Mouse (Mus musculus) cerebellum, adult 2 months (tissue): ENCODE measurements around the gene Cmss1. TPM values are rescaled to one million over a fixed set of nuclear protein-coding genes. Genes with fewer than 3 reads are reported as not detected.

Source experiments
- DNase-seq, 2 experiments: peaks; one replicate each; pipeline ENCODE4 v3.0.0; 2021
- H3K27ac ChIP-seq: fragments of 200-500 bp; 2 replicates; pipeline ENCODE4 v1.5.1; 2012; ENCODE audit warnings: low read length, control low read depth, inconsistent platforms; ENCODE audit not compliant: insufficient read depth
- H3K27me3 ChIP-seq: fragments of 200-500 bp; 2 replicates; pipeline ENCODE4 v1.6.1; 2012; ENCODE audit warnings: inconsistent platforms, mild to moderate bottlenecking, low read length, moderate library complexity; ENCODE audit not compliant: control insufficient read depth, insufficient read depth
- H3K4me1 ChIP-seq: fragments of 200-500 bp; 2 replicates; pipeline ENCODE4 v1.6.1; 2011; ENCODE audit warnings: low read length; ENCODE audit not compliant: control insufficient read depth, insufficient read depth
- H3K4me3 ChIP-seq: fragments of 200-500 bp; replicated peaks from 2 replicates; pipeline ENCODE3; 2011; ENCODE audit warnings: mild to moderate bottlenecking, low read depth, low read length, control low read depth; ENCODE audit not compliant: insufficient read depth
- CTCF ChIP-seq: fragments of 200-500 bp; IDR thresholded peaks from 2 replicates; pipeline ENCODE4 v1.5.1; 2011; ENCODE audit warnings: low read depth, mild to moderate bottlenecking, control low read depth, low read length, moderate library complexity, borderline replicate concordance; ENCODE audit not compliant: insufficient read depth
- POLR2A ChIP-seq: fragments of 200-500 bp; IDR thresholded peaks from 2 replicates; pipeline ENCODE4 v1.6.1; 2011; ENCODE audit warnings: low read length, control low read depth, borderline replicate concordance; ENCODE audit not compliant: insufficient read depth
- WGBS: fragments of 180-500 bp; shearing (Covaris S2); methylation state at CpG from one replicate; pipeline ENCODE4 v1.1.7; 2018; 5-methylcytosine and 5-hydroxymethylcytosine counted together
- polyA plus RNA-seq: library from polyadenylated mRNA; depleted of rRNA; stranded (reverse); fragments of >200 nt; gene quantifications from 2 replicates; pipeline ENCODE4 v1.2.3, GENCODE M21; 2012

Gene Cmss1
- polyA plus RNA-seq, 1 experiment, result 9.3 TPM

GRCm38 (mm10) chr16:57349689-57350088, 257.0 kb downstream of the Cmss1 start:
- 51% methylated on average over 3 of the region's 3 CpGs for WGBS
- no peak overlapping the region for H3K4me3 ChIP-seq
- no peaks in the 10 kb centered on the region for H3K27me3 ChIP-seq
- no peak for DNase-seq
- peaks cover 5% of the 10 kb centered on the region; the same call in 1 of the 2 replicates for H3K4me1 ChIP-seq
- no peak overlapping the region for H3K27ac ChIP-seq
- no peak for TF ChIP-seq CTCF

- peak in 1 of 2 experiments; percentile 44 for DNase-seq
- no peaks in the 10 kb centered on the region for H3K27me3 ChIP-seq
- WGBS, result 7% methylated on average over 3 of the region's 3 CpGs
- H3K4me3 ChIP-seq, result no peak overlapping the region
- H3K4me1 ChIP-seq, result peaks cover 5% of the 10 kb centered on the region; the same call in 1 of the 2 replicates
- no peak for TF ChIP-seq POLR2A
- no peak for TF ChIP-seq CTCF
- no peak overlapping the region for H3K27ac ChIP-seq
Observed at GRCm38 (mm10) chr16:57349039-57349438, 257.6 kb downstream of the Cmss1 start.

GRCm38 (mm10) chr16:57346258-57346657, 260.4 kb downstream of the Cmss1 start:
- H3K4me3 ChIP-seq, result no peak overlapping the region
- no peak overlapping the region for H3K27ac ChIP-seq
- DNase-seq, result no peak
- 42% methylated on average over 3 of the region's 3 CpGs for WGBS
- no peaks in the 10 kb centered on the region for H3K27me3 ChIP-seq
- peaks cover 5% of the 10 kb centered on the region; the same call in 1 of the 2 replicates for H3K4me1 ChIP-seq
- no peak for TF ChIP-seq POLR2A
- no peak for TF ChIP-seq CTCF

- 8% methylated on average over 5 of the region's 5 CpGs for WGBS
- no peak for TF ChIP-seq POLR2A
- TF ChIP-seq CTCF, result no peak
- no peaks in the 10 kb centered on the region for H3K4me1 ChIP-seq
Observed at GRCm38 (mm10) chr16:57340613-57340898, 266.1 kb downstream of the Cmss1 start.

GRCm38 (mm10) chr16:57339765-57340612, 266.7 kb downstream of the Cmss1 start:
- WGBS, result 58% methylated on average over 8 of the region's 8 CpGs
- TF ChIP-seq CTCF (no peak), POLR2A (no peak)
- no peaks in the 10 kb centered on the region for H3K27me3 ChIP-seq
- H3K4me1 ChIP-seq, result no peaks in the 10 kb centered on the region
- H3K4me3 ChIP-seq, result no peak overlapping the region
- no peak for DNase-seq
- no peak overlapping the region for H3K27ac ChIP-seq

More at GRCm38 (mm10) chr16:57340613-57340898, 266.1 kb downstream of the Cmss1 start:
- no peak for DNase-seq
- Histone ChIP-seq H3K27me3 (no peaks in the 10 kb centered on the region), H3K4me3 (no peak overlapping the region), H3K27ac (no peak overlapping the region)

GRCm38 (mm10) chr16:57336770-57337423, 269.8 kb downstream of the Cmss1 start:
- no peak overlapping the region for H3K4me3 ChIP-seq
- DNase-seq, result no peak
- H3K27ac ChIP-seq, result no peak overlapping the region
- H3K27me3 ChIP-seq, result no peaks in the 10 kb centered on the region
- 78% methylated on average over 11 of the region's 11 CpGs for WGBS
- TF ChIP-seq POLR2A (no peak), CTCF (no peak)
- H3K4me1 ChIP-seq, result no peaks in the 10 kb centered on the region

GRCm38 (mm10) chr16:57332301-57332700, 274.4 kb downstream of the Cmss1 start:
- Histone ChIP-seq H3K4me3 (no peak overlapping the region), H3K4me1 (no peaks in the 10 kb centered on the region), H3K27ac (no peak overlapping the region), H3K27me3 (no peaks in the 10 kb centered on the region)
- TF ChIP-seq CTCF (no peak), POLR2A (no peak)
- no peak for DNase-seq
- WGBS, result 89% methylated on average over 7 of the region's 7 CpGs

- no peak for TF ChIP-seq CTCF
- no peak for TF ChIP-seq POLR2A
- H3K27ac ChIP-seq, result no peak overlapping the region
- H3K27me3 ChIP-seq, result no peaks in the 10 kb centered on the region
- DNase-seq, result no peak
- 87% methylated on average over 2 of the region's 2 CpGs for WGBS
- no peaks in the 10 kb centered on the region for H3K4me1 ChIP-seq
- no peak overlapping the region for H3K4me3 ChIP-seq
Observed at GRCm38 (mm10) chr16:57330111-57330510, 276.6 kb downstream of the Cmss1 start.
